Mouse (Mus musculus) liver, embryonic 13.5 days (tissue): ENCODE measurements around the gene Gabrg2. TPM values are rescaled to one million over a fixed set of nuclear protein-coding genes. Genes with fewer than 3 reads are reported as not detected.

ENCODE experiments used
- ATAC-seq: fragments of 200-750 bp; cut with Nextera tagmentation; 2 replicates; pipeline ENCODE4 v1.8.0; 2017; ENCODE audit warnings: low read depth, mild to moderate bottlenecking, moderate number of reproducible peaks, moderate library complexity
- DNase-seq: peaks from one replicate; pipeline ENCODE4 v3.0.0; 2022
- H3K27ac ChIP-seq: fragments of 300-500 bp; sonication (generic); 2 replicates; pipeline ENCODE4 v1.5.1; 2015; ENCODE audit warnings: moderate library complexity, mild to moderate bottlenecking, inconsistent platforms
- H3K27me3 ChIP-seq: fragments of 300-500 bp; sonication (generic); 2 replicates; pipeline ENCODE4 v1.6.1; 2015; ENCODE audit warnings: mild to moderate bottlenecking, inconsistent platforms
- H3K36me3 ChIP-seq: fragments of 300-500 bp; sonication (generic); 2 replicates; pipeline ENCODE4 v1.6.1; 2015; ENCODE audit warnings: mild to moderate bottlenecking, inconsistent platforms
- H3K4me1 ChIP-seq: fragments of 300-500 bp; sonication (generic); replicated peaks from 2 replicates; pipeline ENCODE4 v1.6.1; 2015; ENCODE audit warnings: inconsistent platforms
- H3K4me2 ChIP-seq: fragments of 300-500 bp; sonication (generic); 2 replicates; pipeline ENCODE4 v1.6.1; 2015; ENCODE audit warnings: inconsistent platforms, mild to moderate bottlenecking, moderate library complexity
- H3K4me3 ChIP-seq: fragments of 300-500 bp; sonication (generic); replicated peaks from 2 replicates; pipeline ENCODE4 v1.5.1; 2015; ENCODE audit warnings: mild to moderate bottlenecking, inconsistent platforms
- H3K9ac ChIP-seq: fragments of 300-500 bp; sonication (generic); 2 replicates; pipeline ENCODE4 v1.6.1; 2015; ENCODE audit warnings: mild to moderate bottlenecking, inconsistent platforms
- H3K9me3 ChIP-seq: fragments of 300-500 bp; sonication (generic); replicated peaks from 2 replicates; pipeline ENCODE4 v1.6.1; 2016; ENCODE audit warnings: inconsistent platforms
- WGBS: fragments of 180-500 bp; shearing (Covaris S2); methylation state at CpG from one replicate; pipeline ENCODE4 v1.1.7; 2015; ENCODE audit not compliant: insufficient replicate concordance; 5-methylcytosine and 5-hydroxymethylcytosine counted together
- polyA plus RNA-seq: library from polyadenylated mRNA; unstranded; fragments of >200 nt; fragmentation: Nextera tagmentation; extraction: Ambion mirVana; gene quantifications from 2 replicates; pipeline ENCODE4 v1.2.1, GENCODE M21; 2015

Gene Gabrg2
- polyA plus RNA-seq, 1 experiment from 2014 or later = 0.05 TPM

- Histone ChIP-seq H3K27me3 (no peaks in the 10 kb centered on the region), H3K9me3 (no peaks in the 10 kb centered on the region), H3K4me1 (no peaks in the 10 kb centered on the region), H3K9ac (no peak overlapping the region), H3K4me3 (no peak overlapping the region), H3K36me3 (no peaks in the 10 kb centered on the region), H3K4me2 (no peak overlapping the region), H3K27ac (no peak overlapping the region)
- WGBS = 66% methylated on average over 2 of the region's 2 CpGs
- DNase-seq (no peak), ATAC-seq (no peak)
Measured at GRCm38 (mm10) chr11:41903661-41904060, 97.0 kb downstream of the Gabrg2 start.

Other genes starting within 250 kb of the Gabrg2 start
- 0.20 and 0.22 TPM in 2 replicates for gene Gabra1, start 182.1 kb upstream of the Gabrg2 start, polyA plus RNA-seq